Mouse (Mus musculus): Measurements from ENCODE around the gene H1foo.

Gene H1foo

GRCm38 (mm10) chr6:115944638-115945037 lies at the start of gene H1foo:
TSS of gene H1foo (plus strand) at chr6:115944938.
- no peak for DNase-seq

GRCm38 (mm10) chr6:115896346-115896745 lies 48.4 kb upstream of the H1foo start:
- DNase-seq = no peak

- DNase-seq = peak; percentile 42
Observed at GRCm38 (mm10) chr6:115897117-115897516, 47.6 kb upstream of the H1foo start.

- DNase-seq = no peak
Observed at GRCm38 (mm10) chr6:115897926-115898520, 46.7 kb upstream of the H1foo start.

- peak; percentile 88 for DNase-seq
Observed at GRCm38 (mm10) chr6:115901062-115901461, 43.7 kb upstream of the H1foo start.

- DNase-seq = no peak
Observed at GRCm38 (mm10) chr6:115901489-115901931, 43.2 kb upstream of the H1foo start.

- no peak for DNase-seq
Observed at GRCm38 (mm10) chr6:115902545-115902944, 42.2 kb upstream of the H1foo start.

- no peak for DNase-seq
Observed at GRCm38 (mm10) chr6:115905568-115905967, 39.2 kb upstream of the H1foo start.

GRCm38 (mm10) chr6:115906455-115906854 lies 38.3 kb upstream of the H1foo start:
- no peak for DNase-seq

- no peak for DNase-seq
Observed at GRCm38 (mm10) chr6:115906871-115907270, 37.9 kb upstream of the H1foo start.

GRCm38 (mm10) chr6:115908421-115908982 lies 36.2 kb upstream of the H1foo start:
- no peak for DNase-seq

- no peak for DNase-seq
Observed at GRCm38 (mm10) chr6:115909052-115909451, 35.7 kb upstream of the H1foo start.

- peak; percentile 72 for DNase-seq
Observed at GRCm38 (mm10) chr6:115909940-115910339, 34.8 kb upstream of the H1foo start.

- no peak for DNase-seq
Observed at GRCm38 (mm10) chr6:115911763-115912162, 33.0 kb upstream of the H1foo start.

- DNase-seq = no peak
Observed at GRCm38 (mm10) chr6:115913482-115913881, 31.3 kb upstream of the H1foo start.

GRCm38 (mm10) chr6:115914511-115915202 lies 30.1 kb upstream of the H1foo start:
- DNase-seq = no peak

- no peak for DNase-seq
Observed at GRCm38 (mm10) chr6:115915601-115916445, 28.9 kb upstream of the H1foo start.

GRCm38 (mm10) chr6:115916611-115917010 lies 28.1 kb upstream of the H1foo start:
- DNase-seq = no peak

- no peak for DNase-seq
Observed at GRCm38 (mm10) chr6:115918615-115919014, 26.1 kb upstream of the H1foo start.

- DNase-seq = no peak
Observed at GRCm38 (mm10) chr6:115919876-115920275, 24.9 kb upstream of the H1foo start.

GRCm38 (mm10) chr6:115924829-115925228 lies 19.9 kb upstream of the H1foo start:
- DNase-seq = peak; percentile 37

- no peak for DNase-seq
Observed at GRCm38 (mm10) chr6:115926416-115926815, 18.3 kb upstream of the H1foo start.
